Mouse (Mus musculus) urinary bladder, adult 18-20 months (tissue): ENCODE results near the gene Map3k21.

ENCODE experiments used
- DNase-seq, 2 experiments: peaks; one replicate each; pipeline ENCODE4 v3.0.0; 2022; ENCODE audit warnings: low spot score in 2 of 2, mixed read lengths in 2 of 2

Gene Map3k21

GRCm38 (mm10) chr8:125914386-125914785 lies 4.1 kb downstream of the Map3k21 start:
- no peak for DNase-seq

GRCm38 (mm10) chr8:125917013-125917412 lies 6.8 kb downstream of the Map3k21 start:
- no peak for DNase-seq

- no peak for DNase-seq
These were observed 8.5 kb downstream of the Map3k21 start for GRCm38 (mm10) chr8:125918719-125919118.

- DNase-seq, result no peak
These were observed 9.3 kb downstream of the Map3k21 start for GRCm38 (mm10) chr8:125919560-125919959.

GRCm38 (mm10) chr8:125920281-125920680 lies 10.0 kb downstream of the Map3k21 start:
- no peak for DNase-seq

- DNase-seq, result no peak
These were observed 10.5 kb downstream of the Map3k21 start for GRCm38 (mm10) chr8:125920761-125921160.

GRCm38 (mm10) chr8:125922333-125922732 lies 12.1 kb downstream of the Map3k21 start:
- no peak for DNase-seq

- no peak for DNase-seq
These were observed 16.4 kb downstream of the Map3k21 start for GRCm38 (mm10) chr8:125926636-125927035.

- DNase-seq, result no peak
These were observed 20.2 kb downstream of the Map3k21 start for GRCm38 (mm10) chr8:125930276-125931046.

- DNase-seq, result no peak
These were observed 21.6 kb downstream of the Map3k21 start for GRCm38 (mm10) chr8:125931822-125932221.

- peak in 1 of 2 experiments; percentile 26 for DNase-seq
These were observed 25.4 kb downstream of the Map3k21 start for GRCm38 (mm10) chr8:125935649-125936048.

GRCm38 (mm10) chr8:125944511-125944910 lies 34.3 kb downstream of the Map3k21 start:
- DNase-seq, result no peak

GRCm38 (mm10) chr8:125948696-125949308 lies 38.6 kb downstream of the Map3k21 start:
- no peak for DNase-seq

GRCm38 (mm10) chr8:125950007-125950940 lies 40.0 kb downstream of the Map3k21 start:
- peak; percentile 34 to 70 for DNase-seq

GRCm38 (mm10) chr8:125955671-125956070 lies 45.4 kb downstream of the Map3k21 start:
- DNase-seq, result peak in 1 of 2 experiments; percentile 33

- no peak for DNase-seq
These were observed 46.5 kb downstream of the Map3k21 start for GRCm38 (mm10) chr8:125956796-125957195.

- no peak for DNase-seq
These were observed 47.2 kb downstream of the Map3k21 start for GRCm38 (mm10) chr8:125957226-125957993.

GRCm38 (mm10) chr8:125957994-125958368 lies 47.7 kb downstream of the Map3k21 start:
- no peak for DNase-seq

GRCm38 (mm10) chr8:125959363-125959771 lies 49.1 kb downstream of the Map3k21 start:
- DNase-seq, result no peak

- DNase-seq, result no peak
These were observed 49.8 kb downstream of the Map3k21 start for GRCm38 (mm10) chr8:125960037-125960436.

GRCm38 (mm10) chr8:125961790-125962189 lies 51.5 kb downstream of the Map3k21 start:
- DNase-seq, result no peak
